Mouse (Mus musculus) liver, adult 2 months (tissue): ENCODE results near the gene Tbc1d22a. TPM values are rescaled to one million over a fixed set of nuclear protein-coding genes. Genes with fewer than 3 reads are reported as not detected.

ENCODE experiments used
- DNase-seq: peaks from one replicate; pipeline ENCODE4 v3.0.0-alpha.2; 2011; ENCODE audit warnings: low read depth, low spot score; ENCODE audit errors: extremely low read depth
- H3K27ac ChIP-seq: fragments of 200-500 bp; replicated peaks from 2 replicates; pipeline ENCODE4 v1.5.1; 2012; ENCODE audit warnings: low read depth, mild to moderate bottlenecking, control low read depth, inconsistent platforms, low read length; ENCODE audit not compliant: insufficient read depth
- H3K27me3 ChIP-seq: fragments of 200-500 bp; 2 replicates; pipeline ENCODE4 v1.6.1; 2012; ENCODE audit warnings: mild to moderate bottlenecking, moderate library complexity, low read length, inconsistent platforms; ENCODE audit not compliant: control insufficient read depth, insufficient read depth
- H3K36me3 ChIP-seq: fragments of 200-500 bp; 2 replicates; pipeline ENCODE4 v1.6.1; 2012; ENCODE audit warnings: low read length, inconsistent platforms; ENCODE audit not compliant: control insufficient read depth, insufficient read depth
- H3K4me1 ChIP-seq: fragments of 200-500 bp; 2 replicates; pipeline ENCODE4 v1.6.1; 2011; ENCODE audit warnings: low read length; ENCODE audit not compliant: control insufficient read depth, insufficient read depth
- H3K4me3 ChIP-seq: fragments of 200-500 bp; 2 replicates; pipeline ENCODE4 v1.5.1; 2011; ENCODE audit warnings: low read depth, mild to moderate bottlenecking, control low read depth, low read length, moderate library complexity; ENCODE audit not compliant: insufficient read depth
- H3K79me2 ChIP-seq: fragments of 200-500 bp; 2 replicates; pipeline ENCODE4 v1.6.1; 2012; ENCODE audit warnings: inconsistent platforms, mild to moderate bottlenecking, low read length, moderate library complexity; ENCODE audit not compliant: control insufficient read depth, insufficient read depth
- H3K9ac ChIP-seq: fragments of 200-500 bp; 2 replicates; pipeline ENCODE4 v1.6.1; 2012; ENCODE audit warnings: low read depth, mild to moderate bottlenecking, control low read depth, inconsistent platforms, low read length
- CTCF ChIP-seq: fragments of 200-500 bp; IDR thresholded peaks from 2 replicates; pipeline ENCODE4 v1.5.1; 2011; ENCODE audit warnings: low read depth, low read length, control low read depth
- POLR2A ChIP-seq: fragments of 200-500 bp; IDR thresholded peaks from 2 replicates; pipeline ENCODE4 v1.6.1; 2011; ENCODE audit warnings: low read length, control low read depth; ENCODE audit not compliant: insufficient read depth; ENCODE audit errors: extremely low read depth
- WGBS: fragments of 180-500 bp; shearing (Covaris S2); methylation state at CpG from one replicate; pipeline ENCODE4 v1.1.7; 2018; 5-methylcytosine and 5-hydroxymethylcytosine counted together
- polyA plus RNA-seq: library from polyadenylated mRNA; depleted of rRNA; stranded (reverse); fragments of >200 nt; gene quantifications from 2 replicates; pipeline ENCODE4 v1.2.3, GENCODE M21; 2012; rRNA removed
- total RNA-seq: library from RNA; depleted of rRNA; stranded (reverse); fragments of >200 nt; gene quantifications from 2 replicates; pipeline ENCODE4 v1.2.3, GENCODE M21; 2014; rRNA removed

Tbc1d22a gene
- total RNA-seq (9.6 and 13.2 TPM in 2 replicates), polyA plus RNA-seq (14.1 and 14.3 TPM in 2 replicates)

DNA sequence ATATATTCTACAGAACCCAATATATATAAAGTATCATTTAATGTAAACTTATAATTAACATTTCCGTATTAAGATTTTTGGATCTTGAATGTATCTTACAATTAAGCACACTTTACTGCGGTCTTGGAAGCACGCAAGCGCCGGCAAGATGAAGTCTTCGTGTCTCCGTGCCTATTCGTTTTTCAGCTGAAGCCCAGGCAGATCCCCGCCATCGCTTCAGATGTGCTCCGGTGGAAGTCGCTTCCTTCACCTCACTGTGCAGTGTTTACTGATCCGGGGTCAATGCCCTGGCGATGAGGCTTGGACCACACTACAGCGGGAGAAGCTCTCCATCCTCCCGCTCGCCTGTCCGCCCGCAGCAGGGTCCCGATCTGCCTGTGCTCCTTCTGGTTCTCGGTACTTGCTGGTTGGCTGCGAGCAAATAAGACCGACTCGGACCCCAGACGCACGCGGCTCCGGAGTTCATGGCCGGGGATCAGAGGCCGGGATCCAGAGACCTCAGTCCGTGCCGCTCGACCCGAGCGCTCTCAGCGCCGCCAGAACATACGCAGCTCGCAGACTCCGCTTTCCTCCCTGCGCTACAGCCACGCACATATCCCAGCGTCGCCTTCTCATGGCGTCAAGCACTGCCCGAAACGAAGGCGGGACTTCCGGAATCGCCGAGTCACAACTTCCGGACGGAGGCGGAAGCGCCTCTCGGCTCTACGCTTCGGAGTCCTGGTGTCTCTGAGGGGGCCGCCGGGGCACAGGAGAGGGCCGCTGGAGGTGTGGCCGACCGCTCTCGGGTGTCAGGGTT is at the start of gene Tbc1d22a:
Gene Tbc1d22a, plus strand, starts transcription at position 707 of the 796 bp plus-strand sequence.
- WGBS = under 1% methylated on average over 64 of the region's 64 CpGs
- Histone ChIP-seq H3K4me1 (peaks cover 7% of the 10 kb centered on the region), H3K27me3 (no peaks in the 10 kb centered on the region), H3K79me2 (peaks cover 19% of the 10 kb centered on the region; the same call in 1 of the 2 replicates), H3K9ac (peak within 1 kb of the TSS; percentile 88), H3K27ac (peak within 1 kb of the TSS; percentile 88), H3K4me3 (peak within 1 kb of the TSS; percentile 86), H3K36me3 (no peaks in the 10 kb centered on the region)
- TF ChIP-seq CTCF (no peak), POLR2A (peak; percentile 51; the same call in 1 of the 2 replicates)
- DNase-seq = peak; percentile 81

DNA sequence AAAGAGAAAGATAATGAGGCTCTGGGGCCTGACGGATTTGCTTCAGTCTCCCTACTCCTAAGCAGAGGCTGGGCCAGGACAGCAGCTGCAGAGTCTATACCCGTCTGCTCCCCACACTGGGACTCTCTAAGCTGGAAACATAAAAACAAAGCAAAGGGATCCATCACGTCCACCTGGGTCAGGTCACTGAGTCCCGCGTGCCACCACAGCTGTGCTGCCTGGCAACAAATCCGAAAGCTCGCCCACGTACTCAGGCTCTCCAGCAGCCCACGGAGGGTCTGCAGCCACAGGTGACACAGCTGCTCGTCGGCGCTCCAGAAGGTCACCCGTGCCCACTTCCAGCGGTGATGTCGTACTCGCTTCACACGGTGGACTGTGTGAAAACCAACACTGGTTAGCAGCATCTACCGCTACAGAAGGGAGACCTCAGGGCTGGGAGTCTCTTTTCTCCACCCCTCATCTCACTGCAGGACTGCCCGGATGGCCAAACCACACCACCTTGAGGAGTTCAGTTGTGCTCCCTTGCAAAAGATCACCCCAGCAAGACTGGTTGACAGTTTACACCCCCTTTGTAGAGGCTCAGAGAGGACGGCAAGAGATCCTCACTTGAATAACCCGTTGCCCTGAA is 49.4 kb upstream of the Tbc1d22a start:
- no peak for DNase-seq
- WGBS = 89% methylated on average over 21 of the region's 21 CpGs
- H3K36me3 ChIP-seq = no peaks in the 10 kb centered on the region
- H3K9ac ChIP-seq = no peak overlapping the region
- no peak overlapping the region for H3K4me3 ChIP-seq
- no peaks in the 10 kb centered on the region for H3K4me1 ChIP-seq
- H3K27ac ChIP-seq = no peak overlapping the region
- H3K79me2 ChIP-seq = no peaks in the 10 kb centered on the region; the same call in 1 of the 2 replicates
- H3K27me3 ChIP-seq = no peaks in the 10 kb centered on the region
- TF ChIP-seq POLR2A (no peak), CTCF (no peak)

DNA sequence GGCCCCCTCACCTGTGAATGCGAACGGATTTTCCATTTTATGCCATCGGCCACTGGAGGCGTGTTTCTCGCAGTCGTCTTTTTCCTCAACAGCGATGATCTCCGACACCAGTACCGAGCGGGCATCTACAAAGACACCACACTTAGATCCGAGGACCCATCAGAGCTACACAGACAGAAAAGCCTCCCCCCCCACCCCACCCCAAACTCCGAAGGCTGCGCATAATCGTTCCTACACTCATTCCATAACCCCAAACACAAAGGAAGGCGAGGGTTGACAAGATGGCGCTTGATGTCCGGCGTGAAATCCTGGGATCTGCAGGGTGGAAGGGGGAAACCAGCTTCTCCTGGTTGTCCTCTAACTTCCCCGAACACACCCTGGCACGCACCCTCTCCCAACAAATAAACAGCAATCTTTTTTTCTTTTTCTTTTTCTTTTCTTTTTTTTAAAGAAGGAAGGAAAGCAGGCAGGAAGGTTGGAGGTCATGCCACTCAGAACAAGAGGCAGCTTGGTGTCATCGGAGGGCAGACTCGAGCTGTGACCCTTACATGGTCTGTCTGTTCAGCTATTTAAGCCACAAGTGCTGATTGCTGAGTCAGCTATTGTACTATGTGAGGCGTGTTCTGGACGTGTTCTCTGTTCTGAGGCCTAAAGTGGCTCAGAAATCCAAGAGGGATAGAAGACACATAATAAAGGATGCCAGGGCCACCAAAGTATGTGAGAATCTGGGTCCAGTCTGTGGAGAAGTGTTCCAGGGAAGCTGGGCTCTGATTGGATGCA is 48.3 kb upstream of the Tbc1d22a start:
- WGBS = 86% methylated on average over 24 of the region's 24 CpGs
- Histone ChIP-seq H3K4me3 (no peak overlapping the region), H3K4me1 (no peaks in the 10 kb centered on the region; the same call in 1 of the 2 replicates), H3K27me3 (no peaks in the 10 kb centered on the region), H3K9ac (no peak overlapping the region), H3K36me3 (no peaks in the 10 kb centered on the region), H3K27ac (no peak overlapping the region), H3K79me2 (no peaks in the 10 kb centered on the region; the same call in 1 of the 2 replicates)
- TF ChIP-seq POLR2A (no peak), CTCF (no peak)
- peak; percentile 38 for DNase-seq

DNA sequence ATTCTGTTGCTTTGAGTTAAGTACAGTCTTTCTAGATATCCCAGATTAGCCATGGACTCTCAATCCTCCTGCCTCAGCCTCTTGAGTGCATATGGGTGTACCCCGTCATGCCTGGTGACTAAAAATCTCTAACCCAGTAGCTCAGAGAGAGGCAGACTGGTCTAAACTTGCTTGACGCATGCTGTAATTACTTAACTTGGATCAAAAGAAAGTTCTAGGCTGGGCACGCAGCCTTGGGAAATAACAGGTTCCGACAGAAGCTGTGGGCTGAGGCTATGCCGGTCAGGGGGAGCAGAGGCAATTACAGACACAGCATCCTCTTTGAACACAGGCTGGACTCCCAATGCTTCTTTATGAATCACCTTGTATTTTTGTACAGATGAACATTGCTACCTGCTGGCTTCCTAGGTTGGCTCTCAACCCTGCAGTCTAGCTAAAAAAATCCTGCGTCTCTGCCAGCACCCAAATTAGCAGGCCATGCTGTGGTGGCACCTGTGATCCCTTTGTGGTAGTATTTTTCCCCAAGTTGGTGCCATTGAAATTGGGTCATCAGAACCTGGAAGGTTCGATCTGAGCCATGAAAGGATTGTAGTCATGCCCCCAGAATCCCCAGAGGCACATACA is 47.1 kb upstream of the Tbc1d22a start:
- Histone ChIP-seq H3K27me3 (no peaks in the 10 kb centered on the region), H3K36me3 (no peaks in the 10 kb centered on the region), H3K79me2 (no peaks in the 10 kb centered on the region; the same call in 1 of the 2 replicates), H3K4me3 (no peak overlapping the region), H3K4me1 (no peaks in the 10 kb centered on the region; the same call in 1 of the 2 replicates), H3K9ac (no peak overlapping the region), H3K27ac (peak overlapping the region; percentile 34; the same call in 1 of the 2 replicates)
- DNase-seq = no peak
- TF ChIP-seq CTCF (no peak), POLR2A (no peak)
- 92% methylated on average over 7 of the region's 7 CpGs for WGBS

DNA sequence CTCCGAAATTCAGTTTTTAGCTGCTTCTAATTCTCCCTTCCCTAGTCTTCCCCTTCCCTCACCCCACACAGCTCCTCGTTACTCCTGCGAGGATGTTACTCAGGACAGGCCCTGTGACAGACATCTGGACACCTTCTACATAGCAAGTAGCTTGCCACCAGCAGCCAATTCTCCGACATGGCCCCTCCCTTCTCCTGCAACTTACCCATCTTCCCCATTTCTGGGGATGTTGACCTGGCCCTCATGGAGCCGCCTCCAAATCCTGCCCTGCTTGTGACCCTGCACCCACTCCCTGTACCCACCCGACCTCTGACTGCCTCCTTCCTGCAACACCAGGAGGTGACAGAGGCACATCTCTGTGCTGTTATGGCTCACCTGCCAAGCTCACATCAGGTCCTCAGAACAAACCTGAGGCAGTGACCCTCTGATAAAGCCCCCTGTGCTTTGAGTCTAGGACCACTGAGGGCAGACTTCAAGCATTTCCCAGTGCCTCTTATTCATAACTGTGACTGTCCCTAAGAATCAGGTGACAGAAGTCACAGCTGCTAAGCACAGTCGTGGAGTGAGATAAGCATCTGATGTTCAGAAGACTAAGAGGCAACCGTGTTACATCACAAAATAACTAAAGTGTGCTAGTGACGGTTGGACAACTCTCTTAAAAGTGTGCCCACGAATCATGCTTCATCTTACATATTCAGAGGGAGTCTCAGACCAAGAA is 46.3 kb upstream of the Tbc1d22a start:
- 75% methylated on average over 10 of the region's 10 CpGs for WGBS
- H3K4me3 ChIP-seq = no peak overlapping the region
- H3K36me3 ChIP-seq = no peaks in the 10 kb centered on the region
- no peak for DNase-seq
- TF ChIP-seq CTCF = no peak
- TF ChIP-seq POLR2A = no peak
- H3K27me3 ChIP-seq = no peaks in the 10 kb centered on the region
- no peak overlapping the region for H3K9ac ChIP-seq
- peak overlapping the region; percentile 61 for H3K27ac ChIP-seq
- H3K4me1 ChIP-seq = peaks cover 3% of the 10 kb centered on the region; the same call in 1 of the 2 replicates
- no peaks in the 10 kb centered on the region; the same call in 1 of the 2 replicates for H3K79me2 ChIP-seq
